Mouse (Mus musculus) heart, adult 11 months (tissue): ENCODE data around the gene Brd2.

Experiments
- DNase-seq: peaks from one replicate; pipeline ENCODE4 v3.0.0; 2022

Brd2 gene

GRCm38 (mm10) chr17:34110309-34110708 lies 12.1 kb downstream of the Brd2 start:
- peak; percentile 94 for DNase-seq

DNA sequence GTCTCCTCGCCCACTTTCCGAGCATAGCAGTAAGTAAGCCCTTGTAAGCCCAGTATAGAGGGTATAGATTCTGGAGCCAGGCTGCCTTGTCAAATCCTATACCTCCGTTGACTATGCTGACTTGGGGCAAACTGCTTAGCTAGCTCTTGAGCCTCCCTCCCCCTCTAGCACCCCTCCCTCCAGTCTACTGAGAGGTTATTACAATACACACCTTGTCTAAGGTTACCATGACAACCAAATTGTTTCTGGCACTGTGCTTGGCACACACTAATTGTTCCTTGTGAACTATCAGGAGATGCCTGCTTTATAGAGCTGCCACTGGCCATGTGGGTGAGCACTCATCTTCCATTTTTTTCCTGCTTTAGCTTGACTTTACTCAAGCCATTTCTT lies 12.6 kb downstream of the Brd2 start:
- DNase-seq = no peak

GRCm38 (mm10) chr17:34109038-34109805 lies 13.2 kb downstream of the Brd2 start:
- DNase-seq = no peak

DNA sequence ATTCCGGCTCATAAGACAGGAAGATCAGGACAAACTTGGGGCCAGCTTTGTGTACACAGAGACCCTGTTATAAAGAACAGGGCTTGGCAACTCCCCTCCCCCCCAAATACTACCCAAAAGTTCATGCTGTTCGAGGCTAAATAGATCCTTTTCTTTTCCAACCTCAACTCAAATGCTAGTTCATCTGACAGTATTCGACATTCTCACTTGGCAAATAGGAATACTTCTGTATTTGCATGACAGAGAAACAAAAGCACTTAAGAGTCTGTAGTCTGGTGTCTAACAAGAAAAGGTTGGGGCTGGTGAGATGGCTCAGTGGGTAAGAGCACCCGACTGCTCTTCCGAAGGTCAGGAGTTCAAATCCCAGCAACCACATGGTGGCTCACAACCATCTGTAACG lies 14.0 kb downstream of the Brd2 start:
- DNase-seq = no peak

- peak; percentile 85 for DNase-seq
These were observed 15.1 kb downstream of the Brd2 start for GRCm38 (mm10) chr17:34107109-34107867.

DNA sequence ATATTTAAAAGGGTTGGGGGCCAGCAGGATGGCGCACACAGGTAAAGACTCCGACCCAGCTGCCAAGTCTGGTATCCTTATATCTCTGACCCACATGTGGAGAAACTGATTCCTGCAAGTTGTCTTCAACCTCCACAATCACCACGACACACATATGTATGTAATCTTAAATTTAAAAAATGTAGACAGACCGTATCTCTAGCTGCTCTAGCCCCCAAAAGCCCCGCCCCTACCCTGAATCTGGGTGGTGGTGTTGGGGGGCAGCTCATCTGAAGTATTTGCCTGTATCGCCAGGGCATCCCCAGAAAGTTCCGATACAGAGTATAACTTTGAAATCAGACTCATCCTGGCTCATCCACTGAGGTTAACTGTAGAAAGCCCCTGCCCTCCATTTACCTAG lies 15.9 kb downstream of the Brd2 start:
- DNase-seq = peak; percentile 87

- DNase-seq = no peak
These were observed 17.6 kb downstream of the Brd2 start for GRCm38 (mm10) chr17:34104804-34105203.

DNA sequence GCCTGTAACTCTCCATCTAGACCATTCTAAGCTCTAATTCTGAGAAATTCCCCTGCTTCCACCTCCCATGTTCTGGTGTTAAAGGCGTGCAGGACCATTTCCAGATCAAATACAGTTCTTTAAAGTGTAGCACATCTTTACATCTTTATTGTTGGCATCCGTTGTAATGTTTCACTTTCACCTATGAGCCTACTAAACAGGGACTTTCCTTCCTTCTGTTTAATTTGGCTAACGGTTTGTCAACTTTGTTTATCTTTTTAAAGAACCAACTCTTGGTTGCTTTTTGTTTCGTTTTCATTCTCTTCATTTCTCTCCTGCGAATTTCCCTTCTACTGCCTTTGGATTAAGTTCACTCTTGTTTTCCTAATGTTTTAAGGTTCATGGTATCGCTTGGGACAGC lies 19.6 kb downstream of the Brd2 start:
- DNase-seq = no peak

DNA sequence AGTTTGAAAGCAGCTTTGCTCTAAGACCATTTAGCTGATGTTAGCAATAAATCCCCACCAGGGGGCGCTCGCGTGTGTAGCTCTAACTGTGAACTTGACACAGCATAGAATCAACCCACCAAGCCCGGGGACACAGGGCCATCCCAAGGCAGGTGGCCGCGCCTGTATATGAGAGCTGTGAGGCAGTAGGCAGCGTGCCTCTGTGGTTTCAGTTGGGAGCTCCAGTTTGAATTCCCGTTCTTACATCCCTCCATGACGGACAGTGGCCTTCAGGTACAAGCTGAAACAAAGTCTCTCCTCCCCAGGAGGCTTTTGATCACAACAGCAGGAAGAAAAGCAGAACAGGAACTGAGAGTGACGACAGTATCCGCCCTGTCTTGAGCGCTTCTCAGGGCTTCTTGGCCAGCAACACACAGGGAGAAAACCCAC lies 20.8 kb downstream of the Brd2 start:
- peak; percentile 98 for DNase-seq

DNA sequence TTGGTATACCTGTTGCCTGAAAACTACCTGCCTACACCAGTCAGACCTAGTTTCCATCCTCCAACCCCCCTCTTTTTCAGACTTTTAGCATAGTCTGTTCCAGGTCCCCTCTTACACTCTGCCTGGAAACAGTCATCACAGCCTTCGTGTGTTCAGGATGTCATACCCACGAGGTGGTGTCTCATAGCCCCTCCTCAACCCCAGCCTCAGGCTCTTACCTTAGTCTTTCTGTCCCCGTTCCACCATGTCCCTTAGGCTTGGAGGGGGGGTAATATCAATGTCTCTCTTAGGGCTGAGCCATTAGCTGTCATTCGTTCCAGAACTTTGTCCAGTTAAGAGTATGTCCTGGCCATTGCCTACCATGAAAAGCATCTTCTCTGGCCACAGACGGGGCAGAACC lies 21.2 kb downstream of the Brd2 start:
- no peak for DNase-seq

DNA sequence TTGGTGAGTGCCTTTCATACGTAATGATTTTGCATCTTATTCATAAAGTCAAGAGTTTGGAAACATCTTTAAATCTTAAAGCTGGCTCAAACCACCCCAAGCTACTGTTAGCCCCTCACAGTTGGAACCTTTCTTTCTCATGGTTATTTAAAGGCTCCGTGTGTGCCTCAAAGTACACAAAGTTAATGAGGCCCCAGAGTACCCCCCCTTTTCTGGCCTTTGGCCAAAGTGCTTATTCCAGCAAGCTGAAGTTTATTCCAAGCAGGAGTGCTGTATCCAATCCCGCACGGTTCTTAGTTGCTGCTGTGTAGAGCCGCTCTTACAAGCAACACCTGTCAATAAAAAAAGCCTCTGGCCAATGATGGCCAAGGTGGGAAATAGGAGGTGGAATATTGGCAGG lies 22.9 kb downstream of the Brd2 start:
- DNase-seq = no peak

- DNase-seq = no peak
These were observed 23.5 kb downstream of the Brd2 start for GRCm38 (mm10) chr17:34098709-34099479.

- DNase-seq = no peak
These were observed 25.2 kb downstream of the Brd2 start for GRCm38 (mm10) chr17:34097272-34097671.

DNA sequence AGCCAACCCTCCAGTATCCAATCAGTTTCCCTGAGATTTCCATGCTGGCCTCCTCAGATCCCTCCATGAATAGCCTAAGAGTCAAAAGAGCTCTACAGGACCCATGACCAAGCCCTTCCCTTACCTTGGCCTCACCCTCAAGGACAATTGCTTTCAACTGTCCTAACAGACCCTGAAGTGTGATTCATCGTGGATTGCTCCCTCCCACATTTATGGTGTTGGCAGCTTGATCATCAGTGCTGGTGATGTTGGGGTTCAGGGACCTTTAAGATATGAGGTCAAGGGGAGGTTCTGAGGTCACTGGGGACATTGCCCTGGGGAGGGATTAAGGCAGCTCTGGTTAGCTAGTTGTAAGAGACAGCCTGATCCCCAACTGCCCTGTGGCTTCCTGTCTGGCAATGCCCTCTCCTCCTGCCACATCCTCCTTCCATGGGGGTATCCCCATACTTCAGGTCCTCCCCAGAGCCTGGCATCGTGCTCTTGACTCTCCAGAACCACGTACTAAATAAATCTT lies 25.9 kb downstream of the Brd2 start:
- no peak for DNase-seq

DNA sequence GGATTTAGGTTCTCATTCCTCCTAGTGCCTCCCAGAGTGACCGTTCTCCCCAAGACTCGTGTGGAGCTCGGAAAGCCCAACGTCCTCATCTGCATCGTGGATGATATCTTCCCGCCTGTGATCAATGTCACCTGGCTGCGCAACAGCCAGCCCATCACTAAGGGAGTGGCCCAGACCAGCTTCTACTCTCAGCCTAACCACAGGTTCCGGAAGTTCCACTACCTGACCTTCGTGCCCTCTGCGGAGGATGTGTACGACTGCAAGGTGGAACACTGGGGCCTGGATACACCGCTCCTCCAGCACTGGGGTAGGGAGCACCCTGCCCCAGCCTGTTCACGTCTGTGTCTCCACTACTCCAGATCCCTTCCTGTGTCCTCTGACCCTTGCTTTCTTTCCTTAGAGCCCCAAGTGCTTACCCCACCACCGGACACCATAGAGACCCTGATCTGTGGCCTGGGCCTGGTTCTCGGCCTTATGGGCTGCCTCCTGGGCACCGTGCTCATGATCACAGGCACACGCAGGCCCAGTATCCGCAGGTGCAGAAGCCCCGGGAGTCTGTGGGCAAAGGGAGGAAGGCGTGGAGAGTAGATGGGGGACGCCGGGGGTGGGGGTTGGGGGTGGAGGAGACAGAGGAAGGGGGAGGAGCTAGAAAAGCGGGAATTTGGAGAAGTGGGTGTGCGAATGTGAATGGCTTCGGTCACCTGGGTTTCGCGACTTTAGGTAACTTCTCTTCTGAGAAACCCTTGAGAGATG lies 28.0 kb downstream of the Brd2 start:
- no peak for DNase-seq

DNA sequence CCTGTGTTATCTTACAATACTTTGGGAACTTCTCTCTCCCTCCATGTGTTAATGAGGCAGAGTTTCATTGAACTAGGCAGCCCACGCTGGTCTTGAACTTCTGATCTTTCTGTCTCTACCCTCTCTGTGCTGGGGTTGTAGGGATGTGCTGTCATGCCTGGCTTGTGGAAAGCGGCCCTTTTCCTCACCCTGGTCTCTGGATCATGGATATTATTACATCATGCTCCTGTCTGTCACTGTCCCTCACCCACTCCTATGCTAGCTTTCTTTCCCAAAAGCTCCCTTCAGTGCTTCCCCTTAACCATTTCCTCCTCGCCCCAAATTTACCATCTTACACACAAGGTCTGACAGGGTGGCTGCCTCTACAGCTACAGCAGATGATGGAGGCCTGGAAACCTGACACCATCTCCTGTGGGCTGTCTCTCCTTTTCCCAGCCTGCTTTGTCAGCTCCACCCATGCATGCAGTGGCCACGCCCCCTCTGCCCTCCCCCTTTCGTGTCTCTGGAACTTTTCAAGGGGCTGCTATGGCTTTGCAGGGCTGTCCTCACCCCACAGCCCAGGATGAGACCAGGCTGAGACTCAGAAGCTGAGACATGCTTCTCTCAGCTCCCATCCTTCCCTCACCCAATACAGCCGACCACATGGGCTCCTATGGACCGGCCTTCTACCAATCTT lies 29.1 kb downstream of the Brd2 start:
- DNase-seq = no peak

GRCm38 (mm10) chr17:34092197-34092875 lies 30.1 kb downstream of the Brd2 start, which contains the start of gene H2-Oa:
H2-Oa (plus strand) TSS chr17:34092340.
- no peak for DNase-seq

DNA sequence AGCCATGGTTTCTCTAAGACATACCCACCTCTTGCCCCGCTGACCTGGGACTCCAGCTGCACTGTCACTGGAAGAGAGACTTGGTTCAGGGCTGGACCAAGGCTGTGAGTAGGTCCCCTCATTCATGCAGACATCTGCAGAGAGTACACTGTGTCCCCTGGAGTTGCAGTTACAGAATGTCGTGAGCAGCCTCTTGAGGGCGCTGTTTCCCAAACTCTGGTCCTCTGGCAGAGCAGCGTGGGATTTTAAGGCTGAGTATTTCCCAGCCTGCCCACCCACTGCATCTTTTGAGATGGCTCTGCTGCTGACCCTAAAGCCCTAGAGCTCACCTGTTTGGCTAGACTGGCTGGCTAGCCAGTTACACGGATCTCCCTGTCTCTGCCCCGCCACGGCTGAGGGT lies 31.5 kb downstream of the Brd2 start:
- DNase-seq = no peak

GRCm38 (mm10) chr17:34088124-34088523 lies 34.3 kb downstream of the Brd2 start:
- DNase-seq = no peak

DNA sequence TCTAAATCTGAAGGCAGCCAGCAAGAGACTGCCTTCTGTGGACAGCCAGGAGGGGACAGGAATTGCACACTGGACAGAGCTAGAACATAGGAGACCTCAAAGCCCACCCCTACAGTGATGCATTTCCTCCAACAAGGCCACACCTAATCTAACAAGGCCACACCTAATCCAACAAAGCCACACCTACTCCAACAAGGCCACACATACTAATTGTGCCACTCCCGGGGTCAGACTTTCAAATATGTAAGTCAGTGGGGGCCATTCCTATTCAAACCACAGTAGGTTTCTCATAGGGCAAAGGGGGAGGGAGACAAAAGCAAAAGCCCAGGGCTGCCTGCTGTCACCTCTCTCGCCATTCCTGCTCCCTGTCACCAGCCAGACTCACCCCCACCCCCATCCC lies 35.0 kb downstream of the Brd2 start:
- no peak for DNase-seq

- no peak for DNase-seq
These were observed 39.3 kb downstream of the Brd2 start for GRCm38 (mm10) chr17:34083104-34083503.
